Mouse (Mus musculus) ovary, postnatal 36 days (tissue): ENCODE results near the gene Gadd45b.

Experiments used
- DNase-seq: peaks from one replicate; pipeline ENCODE4 v3.0.0; 2022; ENCODE audit warnings: low spot score, mixed read lengths

Gadd45b gene

DNA sequence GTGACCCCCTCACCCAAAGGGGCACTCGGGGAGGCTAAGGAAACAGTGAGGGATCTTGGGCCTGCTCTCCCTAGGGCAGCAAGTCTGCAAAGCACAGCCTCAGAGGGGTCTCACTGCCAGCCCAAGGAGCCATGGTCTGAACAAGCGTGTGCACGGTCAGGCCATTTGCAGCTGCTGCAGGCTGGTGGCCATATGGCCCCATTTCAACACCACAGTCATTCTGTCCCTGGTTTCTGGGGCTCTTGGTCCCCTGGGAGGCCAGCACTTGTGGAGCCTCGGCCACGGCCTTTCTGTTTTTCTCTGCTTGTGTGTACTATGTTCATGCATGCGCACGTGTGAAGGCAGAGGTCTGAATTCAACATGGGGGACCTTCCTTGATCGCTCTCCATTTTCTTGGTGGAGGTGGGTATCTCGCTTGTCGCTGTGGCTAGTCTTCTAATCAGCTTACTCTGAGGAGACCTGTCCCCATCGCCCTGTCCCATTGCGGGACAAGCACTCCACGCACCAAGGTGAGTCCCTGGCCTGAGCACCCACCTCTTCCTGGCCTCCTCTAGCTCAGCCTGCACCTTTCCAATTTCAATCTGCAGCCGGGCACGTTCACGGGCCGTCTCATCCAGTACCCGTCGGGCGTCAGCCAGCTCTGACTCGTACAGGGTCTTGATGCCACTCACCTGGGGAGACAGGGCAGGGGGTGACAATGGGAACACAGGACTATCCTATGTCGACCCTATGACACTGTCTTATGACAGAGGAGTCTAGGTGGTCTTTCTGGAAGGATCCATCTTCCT is 20.3 kb upstream of the Gadd45b start:
- DNase-seq: no peak

DNA sequence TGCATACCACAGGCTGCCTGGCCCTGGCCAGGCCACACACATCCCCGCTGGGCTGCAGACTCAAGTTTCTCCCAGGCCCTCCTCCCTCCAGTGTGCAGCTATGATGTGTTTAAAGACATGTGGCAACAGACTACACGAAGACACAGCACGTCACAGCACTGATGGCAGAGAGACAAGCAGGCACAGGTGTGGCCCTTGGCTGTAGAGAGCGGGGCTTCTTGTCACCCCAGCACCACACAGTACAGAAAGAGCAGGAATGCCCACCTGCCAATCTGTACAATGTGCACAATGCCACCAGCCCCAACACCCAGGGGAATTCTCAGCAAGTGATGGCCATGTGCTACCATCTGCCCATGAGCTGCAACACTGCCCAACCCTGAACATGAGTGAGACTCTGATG is 18.5 kb upstream of the Gadd45b start:
- DNase-seq: no peak

GRCm38 (mm10) chr10:80911891-80912290 is 18.0 kb upstream of the Gadd45b start:
- no peak for DNase-seq

DNA sequence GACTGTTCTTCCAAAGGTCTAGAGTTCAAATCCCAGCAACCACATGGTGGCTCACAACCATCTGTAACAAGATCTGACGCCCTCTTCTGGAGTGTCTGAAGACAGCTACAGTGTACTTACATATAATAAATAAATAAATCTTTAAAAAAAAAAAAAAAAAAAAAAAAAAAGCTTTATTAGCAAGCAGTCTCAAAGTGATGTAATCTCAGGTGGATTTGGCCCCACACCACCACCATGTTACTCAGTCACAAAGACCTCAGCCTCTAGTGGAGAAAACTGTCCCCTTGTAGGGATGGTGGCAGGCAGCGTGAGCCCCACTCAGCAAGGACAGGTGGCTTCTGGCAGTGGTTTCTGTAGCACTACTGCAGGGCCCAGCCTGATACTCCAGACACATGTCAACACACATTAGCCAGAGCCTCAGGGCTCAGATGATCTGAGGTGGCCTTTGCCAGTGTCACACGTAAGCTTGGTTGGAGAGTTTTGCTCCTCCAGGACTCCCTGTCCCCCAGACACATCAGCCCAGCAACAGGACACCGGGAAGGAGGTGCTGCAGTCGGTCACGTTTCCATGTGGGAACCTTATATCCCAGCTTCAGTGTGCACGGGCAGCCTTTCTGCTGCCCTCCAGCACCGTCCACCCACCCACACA is 16.4 kb upstream of the Gadd45b start:
- no peak for DNase-seq

DNA sequence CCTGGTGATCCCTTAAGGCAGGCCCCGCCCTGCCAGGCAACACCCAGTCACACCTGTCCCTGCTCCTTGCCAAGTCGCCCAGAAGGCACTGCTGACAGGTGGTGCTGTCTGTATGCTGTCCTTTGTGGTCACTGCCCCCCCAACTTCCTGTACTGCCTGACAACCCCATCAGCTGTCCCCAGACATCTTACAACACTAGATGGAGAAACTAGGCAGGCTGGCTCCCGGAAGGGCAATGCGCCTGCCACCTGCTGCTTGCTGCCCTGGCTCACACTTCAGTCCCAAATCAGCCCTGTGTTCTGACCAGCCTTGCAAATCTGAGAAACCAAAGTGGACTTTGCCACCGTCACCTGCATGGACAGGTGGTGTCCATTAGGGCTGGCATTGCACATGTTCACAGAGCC is 15.6 kb upstream of the Gadd45b start:
- DNase-seq: no peak

DNA sequence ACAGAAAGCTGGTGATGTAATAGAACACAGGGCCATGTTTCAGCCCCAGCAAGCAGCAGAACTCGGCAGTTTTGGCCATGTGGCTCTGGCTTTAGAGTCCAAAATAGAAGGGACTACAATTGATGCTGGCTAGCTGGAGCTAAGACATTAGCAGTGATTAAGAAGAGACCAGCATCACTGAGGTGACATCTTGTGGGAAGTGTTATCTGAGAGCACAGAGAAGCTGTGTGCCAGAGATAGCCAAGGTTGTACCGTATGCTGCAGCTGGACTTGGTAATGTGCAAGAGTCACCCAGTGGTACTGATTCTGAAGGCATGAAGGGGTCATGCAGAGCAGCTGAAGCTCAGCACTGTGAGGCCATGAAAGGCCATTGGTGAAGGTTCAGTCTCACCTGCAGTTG is 14.6 kb upstream of the Gadd45b start:
- DNase-seq: no peak

DNA sequence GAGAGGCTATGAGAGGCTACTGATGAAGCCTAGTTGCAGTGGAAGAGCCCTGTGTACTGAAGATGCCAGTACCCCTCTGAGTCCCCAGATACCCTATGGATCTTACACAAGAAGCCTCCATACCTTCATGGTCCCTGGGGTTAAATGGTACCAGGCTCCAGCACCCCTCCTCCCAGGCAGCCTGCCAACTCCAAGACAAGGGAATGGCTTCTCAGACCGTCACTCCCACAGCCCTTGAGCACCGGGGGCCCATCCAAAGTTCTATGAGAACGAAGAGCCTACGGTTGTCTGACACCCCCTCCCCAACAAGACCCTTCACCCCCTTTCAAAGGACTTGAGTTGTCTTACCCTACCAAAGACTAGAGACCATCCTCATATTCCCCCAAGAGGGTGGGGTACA is 14.1 kb upstream of the Gadd45b start:
- DNase-seq: no peak

- DNase-seq: no peak
Observed at GRCm38 (mm10) chr10:80917336-80917778, 12.5 kb upstream of the Gadd45b start.

DNA sequence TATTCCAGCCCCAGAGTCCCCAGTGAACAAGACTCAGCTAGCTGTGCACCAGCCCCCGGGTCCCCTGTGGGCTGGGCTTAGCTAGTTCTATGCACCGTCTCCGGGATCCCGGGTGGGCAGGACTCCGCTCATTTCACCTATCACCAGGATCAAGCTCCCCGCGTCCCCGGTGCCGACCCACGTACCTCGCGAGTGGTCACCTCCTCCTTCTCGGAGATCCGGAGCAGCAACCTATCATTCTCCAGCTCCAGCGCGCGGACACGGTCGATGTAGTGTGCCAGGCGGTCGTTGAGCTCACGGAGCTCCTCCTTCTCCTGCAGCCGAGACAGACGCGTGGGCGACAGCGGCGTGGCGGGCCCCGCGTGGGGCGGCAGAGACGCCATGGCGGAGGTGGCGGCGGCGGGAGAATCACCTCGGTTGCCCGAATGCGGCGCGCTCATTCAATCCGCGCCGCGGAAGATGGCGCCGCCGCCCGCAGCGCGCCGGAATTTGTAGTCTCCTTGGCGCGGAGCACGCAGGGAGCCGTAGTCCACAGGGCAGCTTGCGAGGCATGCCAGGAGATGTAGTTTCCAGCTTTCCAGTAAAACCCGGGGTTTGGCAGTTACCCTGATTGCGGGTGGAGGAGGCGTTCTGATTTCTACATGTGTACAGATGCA is 12.0 kb upstream of the Gadd45b start, which contains the start of gene Lmnb2:
Gene Lmnb2 (minus strand): TSS at position 467 of the 656 bp plus-strand sequence.
- DNase-seq: peak; percentile 77

GRCm38 (mm10) chr10:80921923-80922322 is 8.0 kb upstream of the Gadd45b start:
- no peak for DNase-seq

GRCm38 (mm10) chr10:80925472-80925871 is 4.4 kb upstream of the Gadd45b start:
- no peak for DNase-seq

GRCm38 (mm10) chr10:80928586-80929298 is 1.1 kb upstream of the Gadd45b start:
- peak; percentile 91 for DNase-seq

DNA sequence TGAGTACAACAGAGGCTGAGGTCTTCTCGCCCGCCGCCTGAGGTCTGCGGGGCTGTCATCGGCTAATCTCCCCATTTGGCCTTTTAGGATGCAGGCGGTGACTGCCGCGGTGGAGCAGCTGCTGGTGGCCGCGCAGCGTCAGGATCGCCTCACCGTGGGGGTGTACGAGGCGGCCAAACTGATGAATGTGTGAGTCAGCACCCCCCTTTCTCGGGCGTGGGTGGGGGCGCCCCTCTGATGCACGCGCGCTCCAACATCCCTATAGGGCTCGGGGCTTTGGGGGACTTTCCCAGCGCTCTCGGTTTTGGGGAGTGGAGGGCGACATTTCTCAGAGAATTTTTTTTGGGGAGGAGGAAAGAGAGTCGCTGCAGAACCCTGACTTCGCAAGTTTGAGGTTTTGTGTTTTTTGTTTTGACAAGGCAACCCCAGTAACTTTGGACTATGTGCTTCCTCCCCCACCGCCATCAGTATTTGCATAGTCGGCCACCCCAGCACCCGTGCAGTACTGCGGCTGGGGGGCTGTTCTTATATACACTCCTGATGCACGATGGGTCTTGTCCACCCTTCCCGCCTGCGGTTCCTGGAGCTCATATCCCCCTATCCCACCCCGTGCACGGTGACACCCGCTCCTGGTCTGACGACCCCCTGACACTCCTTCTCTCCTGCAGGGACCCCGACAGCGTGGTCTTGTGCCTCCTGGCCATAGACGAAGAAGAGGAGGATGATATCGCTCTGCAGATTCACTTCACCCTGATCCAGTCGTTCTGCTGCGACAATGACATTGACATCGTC is 684 bp downstream of the Gadd45b start:
- peak; percentile 45 for DNase-seq

DNA sequence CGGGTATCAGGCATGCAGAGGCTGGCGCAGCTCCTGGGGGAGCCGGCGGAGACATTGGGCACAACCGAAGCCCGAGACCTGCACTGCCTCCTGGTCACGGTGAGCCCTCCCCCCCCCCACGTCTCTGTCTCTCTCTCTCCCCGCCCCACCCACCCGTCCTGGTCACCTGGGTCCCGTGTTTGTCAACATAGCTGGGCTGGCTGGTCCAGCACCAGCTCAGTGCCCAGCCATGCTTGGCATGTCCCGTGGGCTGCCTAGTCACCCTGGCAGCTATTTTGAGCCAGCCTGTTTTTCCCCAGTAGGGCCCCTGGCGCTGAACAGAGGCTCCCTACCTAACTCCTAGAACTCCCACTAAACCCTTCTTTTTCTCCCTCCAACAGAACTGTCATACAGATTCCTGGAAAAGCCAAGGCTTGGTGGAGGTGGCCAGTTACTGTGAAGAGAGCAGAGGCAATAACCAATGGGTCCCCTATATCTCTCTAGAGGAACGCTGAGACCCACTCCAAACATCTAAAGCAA is 1.3 kb downstream of the Gadd45b start:
- no peak for DNase-seq

- no peak for DNase-seq
Observed at GRCm38 (mm10) chr10:80931695-80932094, 1.8 kb downstream of the Gadd45b start.

DNA sequence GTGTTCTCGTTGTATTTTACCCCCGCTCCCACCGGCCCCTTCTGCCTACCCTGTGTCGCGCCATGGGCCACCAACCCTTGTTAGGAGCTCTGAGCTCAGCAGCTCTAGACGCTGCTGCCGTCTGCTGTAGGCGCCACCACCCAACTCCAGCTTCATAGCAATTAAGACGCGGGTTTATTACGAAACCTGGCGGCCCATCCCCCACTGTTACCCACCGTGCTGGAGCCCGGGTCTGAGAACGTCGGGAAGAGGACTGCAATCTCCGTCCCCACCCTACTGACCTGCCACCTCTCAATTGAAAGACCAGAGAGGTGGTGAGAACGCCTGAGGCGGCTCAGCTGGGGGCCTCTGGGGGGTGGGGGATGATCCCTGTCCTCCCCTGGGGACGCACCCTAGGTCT is 2.3 kb downstream of the Gadd45b start:
- DNase-seq: peak; percentile 31

DNA sequence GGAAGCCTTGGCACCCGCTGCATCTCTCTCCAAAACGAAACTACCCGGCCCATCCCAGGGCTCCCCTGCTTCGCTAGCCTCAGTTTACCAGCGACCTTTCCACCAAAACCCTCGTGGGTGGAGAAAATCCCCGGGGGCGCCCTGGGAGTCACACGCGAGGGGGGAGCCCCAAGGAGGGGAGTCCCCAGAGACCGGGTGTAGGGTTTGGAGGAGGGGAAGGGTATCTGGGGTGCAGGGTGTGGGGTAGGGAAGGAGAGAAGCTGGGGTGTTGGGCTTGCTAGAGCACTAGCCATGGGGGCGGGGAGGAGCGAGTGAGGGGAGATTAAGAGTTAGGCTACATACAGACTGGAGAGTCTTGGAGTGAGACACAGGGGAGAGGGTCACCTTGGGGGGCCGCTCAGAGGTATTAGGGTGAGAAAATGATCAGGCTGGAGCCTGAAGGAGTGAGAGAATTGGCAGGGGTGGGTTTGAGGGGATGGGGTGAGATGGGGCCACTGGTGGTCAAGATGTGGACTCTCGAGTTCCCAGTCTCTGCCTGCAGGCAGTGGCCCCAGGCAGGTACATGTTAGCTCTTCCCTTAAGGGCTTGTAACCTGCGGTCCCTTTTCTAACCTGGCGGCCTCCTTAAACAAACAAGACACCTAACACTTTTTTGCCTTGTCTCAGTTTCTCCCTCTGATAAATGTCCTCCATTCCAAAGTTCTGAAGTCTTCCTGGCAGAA is 3.0 kb downstream of the Gadd45b start:
- DNase-seq: no peak

GRCm38 (mm10) chr10:80933421-80933979 is 3.6 kb downstream of the Gadd45b start:
- peak; percentile 31 for DNase-seq

- no peak for DNase-seq
Observed at GRCm38 (mm10) chr10:80934136-80934985, 4.5 kb downstream of the Gadd45b start.
